21 mouse cellular contexts compared by ENCODE assay signal in genomic region chr5:127436836-127437235, GRCm38 (mm10).
DNase-seq lines count a peak whose midpoint lies in the region; ATAC-seq and TF ChIP-seq lines count a peak whose summit lies in the region.
"Had no signal": no experiment of that assay in that cellular context is flagged by ENCODE, and none has a peak within 500 bp of the region (broad histone marks: within the 10 kb centered on the region; RNA-seq: fewer than 3 reads in every experiment).

No protein-coding gene starts in this region.

- no peak for TF ChIP-seq CTCF in cerebellum, adult 2 months (IDR thresholded peaks at IDR 0.05; ENCODE audit: borderline replicate concordance, insufficient read depth, low read depth, low read length)
- no peak for TF ChIP-seq CTCF in liver, postnatal 0 days (IDR thresholded peaks at IDR 0.05; ENCODE audit: low read depth)

- no peak for TF ChIP-seq EP300 in liver, postnatal 0 days (IDR thresholded peaks at IDR 0.05; ENCODE audit: low read depth)

- no peaks in the 10 kb centered on the region for H3K9me3 ChIP-seq in liver, postnatal 0 days (ENCODE audit: low read length)
- H3K9me3 ChIP-seq: embryonic facial prominence, embryonic 15.5 days; forebrain, embryonic 15.5 days; heart, embryonic 15.5 days; intestine, embryonic 15.5 days had no signal

- intact Hi-C loops in heart, postnatal 10 days (cut with DNase I), result no loop called here

- no peak for TF ChIP-seq POLR2A in cerebellum, adult 2 months (IDR thresholded peaks at IDR 0.05; ENCODE audit: borderline replicate concordance, insufficient read depth, low read length)

- peak; percentile 72 for DNase-seq in cerebellum, adult 11 months
- peak; percentile 81 to 91 for DNase-seq in cerebellum, adult 2 months
- peak; percentile 79 to 89 for DNase-seq in cerebellum, postnatal 10 days
- DNase-seq in heart, postnatal 10 days, result no peak
- no peak for DNase-seq in lung, postnatal 36 days
- DNase-seq in liver, postnatal 0 days, result no peak
- DNase-seq in urinary bladder, postnatal 14 days (ENCODE audit: low spot score), result no peak
- DNase-seq: adrenal gland, adult 2 months; adrenal gland, postnatal 25 days; gastrocnemius, postnatal 10 days; heart, adult 2 months; kidney, adult 2 months had no signal

- no peak for ATAC-seq in liver, postnatal 0 days
- ATAC-seq: forebrain, embryonic 15.5 days; intestine, embryonic 15.5 days had no signal

- H3K27ac ChIP-seq in cerebellum, adult 2 months (ENCODE audit: insufficient read depth, low read length), result peak overlapping the region; percentile 15
- H3K27ac ChIP-seq in liver, postnatal 0 days (ENCODE audit: low read depth), result no peak overlapping the region
- H3K27ac ChIP-seq: embryonic facial prominence, embryonic 15.5 days; forebrain, embryonic 10.5 days; forebrain, embryonic 15.5 days; heart, adult 2 months; heart, embryonic 15.5 days; hindbrain, embryonic 10.5 days; hindbrain, embryonic 14.5 days; intestine, embryonic 15.5 days had no signal

- no peak overlapping the region for H3K9ac ChIP-seq in liver, postnatal 0 days (replicated peaks)
- H3K9ac ChIP-seq: embryonic facial prominence, embryonic 15.5 days; forebrain, embryonic 15.5 days; heart, embryonic 15.5 days; hindbrain, embryonic 14.5 days; intestine, embryonic 15.5 days had no signal

- H3K4me1 ChIP-seq in cerebellum, adult 2 months (ENCODE audit: control insufficient read depth, insufficient read depth, low read length), result peaks cover 14% of the 10 kb centered on the region
- no peaks in the 10 kb centered on the region for H3K4me1 ChIP-seq in liver, postnatal 0 days (ENCODE audit: insufficient read depth)
- H3K4me1 ChIP-seq: embryonic facial prominence, embryonic 15.5 days; forebrain, embryonic 15.5 days; heart, embryonic 15.5 days; intestine, embryonic 15.5 days had no signal

- H3K36me3 ChIP-seq in liver, postnatal 0 days (replicated peaks; ENCODE audit: insufficient read depth, low read length), result no peaks in the 10 kb centered on the region
- H3K36me3 ChIP-seq: embryonic facial prominence, embryonic 15.5 days; forebrain, embryonic 15.5 days; heart, embryonic 15.5 days; hindbrain, embryonic 10.5 days; intestine, embryonic 15.5 days had no signal

- no peak overlapping the region for H3K4me3 ChIP-seq in cerebellum, adult 2 months (replicated peaks; ENCODE audit: insufficient read depth, low read depth, low read length)
- H3K4me3 ChIP-seq in liver, postnatal 0 days (ENCODE audit: low read depth, low read length), result no peak overlapping the region
- H3K4me3 ChIP-seq: embryonic facial prominence, embryonic 15.5 days; erythroblast, embryonic 14.5 days; forebrain, embryonic 10.5 days; forebrain, embryonic 15.5 days; heart, adult 2 months; heart, embryonic 15.5 days; hindbrain, embryonic 10.5 days; intestine, embryonic 15.5 days had no signal

- WGBS in cerebellum, adult 2 months, result 11% methylated on average over 5 of the region's 5 CpGs
- WGBS in liver, postnatal 0 days (ENCODE audit: insufficient replicate concordance), result 87% methylated on average over 5 of the region's 5 CpGs

- no peaks in the 10 kb centered on the region for H3K27me3 ChIP-seq in cerebellum, adult 2 months (ENCODE audit: control insufficient read depth, insufficient read depth, low read length)
- no peaks in the 10 kb centered on the region for H3K27me3 ChIP-seq in liver, postnatal 0 days (ENCODE audit: insufficient read depth, low read length)
- H3K27me3 ChIP-seq: embryonic facial prominence, embryonic 15.5 days; forebrain, embryonic 15.5 days; heart, embryonic 15.5 days; intestine, embryonic 15.5 days had no signal

- H3K4me2 ChIP-seq in liver, postnatal 0 days (ENCODE audit: low read depth, low read length), result no peak overlapping the region
- H3K4me2 ChIP-seq: embryonic facial prominence, embryonic 15.5 days; forebrain, embryonic 15.5 days; heart, embryonic 11.5 days; heart, embryonic 15.5 days; hindbrain, embryonic 14.5 days; intestine, embryonic 15.5 days had no signal

Comparison
In these comparisons a context has a peak if more than half of its experiments do, and no peak if none do; other contexts are left out.
1. DNase-seq: peak in cerebellum, adult 11 months (single experiment), cerebellum, adult 2 months (2 of 2) and cerebellum, postnatal 10 days (2 of 2); none in heart, postnatal 10 days (0 of 2), lung, postnatal 36 days (single experiment), liver, postnatal 0 days (single experiment) and urinary bladder, postnatal 14 days (single experiment).